Mouse (Mus musculus): ENCODE results near the gene Atp6v1e1. TPM values are rescaled to one million over a fixed set of nuclear protein-coding genes. Genes with fewer than 3 reads are reported as not detected.

Atp6v1e1 gene
- total RNA-seq, 1 experiment = 126 TPM

DNA sequence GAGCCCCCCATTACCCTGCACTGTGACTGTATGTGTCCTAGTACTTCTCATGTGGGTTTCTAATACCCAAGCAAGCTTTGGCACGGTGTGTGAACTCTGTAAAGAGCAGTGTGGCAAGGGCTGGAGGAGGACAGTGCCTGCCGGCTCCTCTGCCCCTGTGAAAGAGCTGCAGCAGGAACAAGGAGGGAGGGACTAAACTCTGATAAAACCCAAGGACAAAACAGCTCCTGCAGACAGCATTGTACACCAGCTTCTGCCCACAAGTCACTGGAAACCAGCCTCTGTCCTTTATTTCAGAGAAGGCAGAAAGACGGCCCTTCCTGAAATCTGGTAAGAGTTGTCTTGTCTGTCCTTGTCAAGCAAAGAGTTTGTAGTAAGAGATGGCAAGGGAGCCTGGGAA is 46.3 kb downstream of the Atp6v1e1 start:
- in situ Hi-C loops (cut with MboI; ENCODE audit: low sequenced_read_pairs in 2 of 2, unreplicated experiment in 2 of 2) = no loop called here
- H3K27ac ChIP-seq (ENCODE audit: insufficient read depth, low read depth, low read length, poor library complexity, severe bottlenecking) = no peak overlapping the region
- no peak overlapping the region for H3K4me3 ChIP-seq (ENCODE audit: insufficient read depth in 1 of 2, low read depth in 1 of 2, low read length in 2 of 2, poor library complexity in 1 of 2, severe bottlenecking in 1 of 2)
- H3K9me3 ChIP-seq (ENCODE audit: control insufficient read depth, insufficient read depth, low read depth, low read length) = no peaks in the 10 kb centered on the region
- no peak overlapping the region for H3K9ac ChIP-seq (ENCODE audit: insufficient read depth, low read depth, low read length, poor library complexity, severe bottlenecking)
- no peaks in the 10 kb centered on the region; a peak in 1 of 4 replicates for H3K4me1 ChIP-seq (ENCODE audit: control insufficient read depth in 2 of 2, insufficient read depth in 2 of 2, low read length in 2 of 2, poor library complexity in 1 of 2)
- TF ChIP-seq CHD2 (IDR thresholded peaks at IDR 0.05; ENCODE audit: low read depth, low read length) (no peak), MAFK (IDR thresholded peaks at IDR 0.05; ENCODE audit: insufficient read depth, low read depth, low read length) (no peak), ZNF384 (IDR thresholded peaks at IDR 0.05; ENCODE audit: low read depth, low read length) (no peak), HCFC1 (IDR thresholded peaks at IDR 0.05; ENCODE audit: borderline replicate concordance, insufficient read depth, low read length) (no peak), ZC3H11A (IDR thresholded peaks at IDR 0.05; ENCODE audit: borderline replicate concordance, low read depth, low read length) (no peak)
- peaks cover 9% of the 10 kb centered on the region for H3K36me3 ChIP-seq (ENCODE audit: control insufficient read depth, insufficient read depth, low read length, poor library complexity, severe bottlenecking)
- DNase-seq (ENCODE audit: low read depth, low spot score) = no peak

DNA sequence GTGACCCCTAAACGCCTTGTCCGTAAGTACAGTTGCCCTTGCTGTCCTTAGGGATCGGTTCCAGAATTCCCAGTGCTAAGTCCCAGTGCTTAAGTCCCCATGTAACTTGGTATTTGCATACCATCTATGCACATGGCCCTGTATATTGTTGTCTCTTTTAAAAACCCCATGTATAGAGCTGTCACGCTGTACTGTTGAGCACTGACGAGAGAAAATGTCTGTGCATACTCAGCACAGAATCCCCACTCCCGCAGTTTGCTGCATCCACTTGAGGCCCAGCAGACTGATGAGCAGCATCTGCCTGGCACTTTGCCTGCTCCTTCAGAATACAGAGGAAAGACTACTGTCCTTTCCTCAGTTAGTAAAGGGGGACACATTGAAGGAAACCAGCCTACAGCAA is 48.8 kb downstream of the Atp6v1e1 start:
- TF ChIP-seq MAFK (IDR thresholded peaks at IDR 0.05; ENCODE audit: insufficient read depth, low read depth, low read length) = no peak
- no peak for TF ChIP-seq ZC3H11A (IDR thresholded peaks at IDR 0.05; ENCODE audit: borderline replicate concordance, low read depth, low read length)
- no peak for TF ChIP-seq CHD2 (IDR thresholded peaks at IDR 0.05; ENCODE audit: low read depth, low read length)
- no peak for TF ChIP-seq HCFC1 (IDR thresholded peaks at IDR 0.05; ENCODE audit: borderline replicate concordance, insufficient read depth, low read length)
- TF ChIP-seq ZNF384 (IDR thresholded peaks at IDR 0.05; ENCODE audit: low read depth, low read length) = no peak
- no peak overlapping the region for H3K4me3 ChIP-seq (ENCODE audit: insufficient read depth in 1 of 2, low read depth in 1 of 2, low read length in 2 of 2, poor library complexity in 1 of 2, severe bottlenecking in 1 of 2)
- in situ Hi-C loops (cut with MboI; ENCODE audit: low sequenced_read_pairs in 2 of 2, unreplicated experiment in 2 of 2) = no loop called here
- no peak for DNase-seq (ENCODE audit: low read depth, low spot score)
- no peak overlapping the region for H3K27ac ChIP-seq (ENCODE audit: insufficient read depth, low read depth, low read length, poor library complexity, severe bottlenecking)
- peaks cover 11% of the 10 kb centered on the region for H3K36me3 ChIP-seq (ENCODE audit: control insufficient read depth, insufficient read depth, low read length, poor library complexity, severe bottlenecking)
- H3K9ac ChIP-seq (ENCODE audit: insufficient read depth, low read depth, low read length, poor library complexity, severe bottlenecking) = no peak overlapping the region
- H3K9me3 ChIP-seq (ENCODE audit: control insufficient read depth, insufficient read depth, low read depth, low read length) = no peaks in the 10 kb centered on the region
- H3K4me1 ChIP-seq (ENCODE audit: control insufficient read depth in 2 of 2, insufficient read depth in 2 of 2, low read length in 2 of 2, poor library complexity in 1 of 2) = no peaks in the 10 kb centered on the region; a peak in 1 of 4 replicates

DNA sequence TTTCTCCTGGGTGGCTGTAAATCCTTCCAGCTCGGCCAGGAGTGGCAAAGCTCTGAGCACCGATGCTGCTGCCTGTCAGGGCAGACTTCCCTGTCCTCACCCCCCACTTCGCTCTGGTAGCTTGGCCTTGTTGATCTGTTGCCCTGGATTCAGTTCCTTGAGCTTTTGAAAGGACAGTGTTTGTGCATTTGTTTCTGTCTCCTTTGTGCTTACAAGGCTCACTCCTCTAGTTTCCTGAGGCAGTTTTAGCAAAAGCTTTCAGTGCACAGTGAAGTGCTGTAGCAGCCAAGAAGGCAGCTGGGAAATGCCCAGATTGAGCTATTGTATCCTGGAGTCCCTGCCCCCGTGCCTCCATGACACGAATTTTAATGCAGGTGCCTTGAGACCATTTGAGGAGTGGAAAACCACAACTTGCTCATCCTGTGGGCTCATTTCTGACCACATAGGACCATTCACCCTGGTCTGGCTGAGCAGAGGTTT is 49.4 kb downstream of the Atp6v1e1 start, which contains the start of gene Slc25a18:
Gene Slc25a18, plus strand, starts transcription at position 430 of the 480 bp plus-strand sequence.
- Histone ChIP-seq H3K9me3 (ENCODE audit: control insufficient read depth, insufficient read depth, low read depth, low read length) (no peaks in the 10 kb centered on the region), H3K4me1 (ENCODE audit: control insufficient read depth in 2 of 2, insufficient read depth in 2 of 2, low read length in 2 of 2, poor library complexity in 1 of 2) (no peaks in the 10 kb centered on the region; a peak in 1 of 4 replicates), H3K27ac (ENCODE audit: insufficient read depth, low read depth, low read length, poor library complexity, severe bottlenecking) (no peak within 1 kb of the TSS), H3K4me3 (ENCODE audit: insufficient read depth in 1 of 2, low read depth in 1 of 2, low read length in 2 of 2, poor library complexity in 1 of 2, severe bottlenecking in 1 of 2) (no peak within 1 kb of the TSS), H3K36me3 (ENCODE audit: control insufficient read depth, insufficient read depth, low read length, poor library complexity, severe bottlenecking) (peaks cover 11% of the 10 kb centered on the region), H3K9ac (ENCODE audit: insufficient read depth, low read depth, low read length, poor library complexity, severe bottlenecking) (no peak within 1 kb of the TSS)
- in situ Hi-C loops (cut with MboI; ENCODE audit: low sequenced_read_pairs in 2 of 2, unreplicated experiment in 2 of 2) = no loop called here
- TF ChIP-seq CHD2 (IDR thresholded peaks at IDR 0.05; ENCODE audit: low read depth, low read length) (no peak), MAFK (IDR thresholded peaks at IDR 0.05; ENCODE audit: insufficient read depth, low read depth, low read length) (no peak), HCFC1 (IDR thresholded peaks at IDR 0.05; ENCODE audit: borderline replicate concordance, insufficient read depth, low read length) (no peak)
- no peak for DNase-seq (ENCODE audit: low read depth, low spot score)

DNA sequence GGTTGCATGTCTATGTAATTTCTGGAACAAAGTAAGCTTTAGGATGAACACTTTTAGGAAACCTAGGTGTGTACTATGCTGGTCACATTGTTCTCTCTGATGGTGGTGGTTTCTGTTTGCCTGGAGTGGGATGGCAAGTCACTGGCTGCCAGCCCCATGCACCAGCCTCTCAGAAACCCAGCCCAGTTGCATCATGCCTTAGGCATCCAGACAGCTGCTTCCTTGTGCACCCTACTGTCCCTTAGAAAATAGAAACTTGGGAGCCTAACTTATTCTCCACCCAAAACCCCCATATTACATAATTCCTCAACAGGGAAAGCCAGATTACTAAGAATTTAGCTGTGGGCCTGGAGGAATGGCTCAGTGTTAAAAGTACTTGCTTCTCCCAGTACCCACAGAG is 50.6 kb downstream of the Atp6v1e1 start:
- H3K9ac ChIP-seq (ENCODE audit: insufficient read depth, low read depth, low read length, poor library complexity, severe bottlenecking) = no peak overlapping the region
- no peaks in the 10 kb centered on the region for H3K9me3 ChIP-seq (ENCODE audit: control insufficient read depth, insufficient read depth, low read depth, low read length)
- DNase-seq (ENCODE audit: low read depth, low spot score) = no peak
- H3K4me3 ChIP-seq (ENCODE audit: insufficient read depth in 1 of 2, low read depth in 1 of 2, low read length in 2 of 2, poor library complexity in 1 of 2, severe bottlenecking in 1 of 2) = no peak overlapping the region
- H3K36me3 ChIP-seq (ENCODE audit: control insufficient read depth, insufficient read depth, low read length, poor library complexity, severe bottlenecking) = peaks cover 11% of the 10 kb centered on the region
- H3K27ac ChIP-seq (ENCODE audit: insufficient read depth, low read depth, low read length, poor library complexity, severe bottlenecking) = no peak overlapping the region
- no peak for TF ChIP-seq HCFC1 (IDR thresholded peaks at IDR 0.05; ENCODE audit: borderline replicate concordance, insufficient read depth, low read length)
- no peak for TF ChIP-seq ZC3H11A (IDR thresholded peaks at IDR 0.05; ENCODE audit: borderline replicate concordance, low read depth, low read length)
- TF ChIP-seq ZNF384 (IDR thresholded peaks at IDR 0.05; ENCODE audit: low read depth, low read length) = no peak
- no peak for TF ChIP-seq MAFK (IDR thresholded peaks at IDR 0.05; ENCODE audit: insufficient read depth, low read depth, low read length)
- no peak for TF ChIP-seq CHD2 (IDR thresholded peaks at IDR 0.05; ENCODE audit: low read depth, low read length)
- H3K4me1 ChIP-seq (ENCODE audit: control insufficient read depth in 2 of 2, insufficient read depth in 2 of 2, low read length in 2 of 2, poor library complexity in 1 of 2) = no peaks in the 10 kb centered on the region
- in situ Hi-C loops (cut with MboI; ENCODE audit: low sequenced_read_pairs in 2 of 2, unreplicated experiment in 2 of 2) = no loop called here

DNA sequence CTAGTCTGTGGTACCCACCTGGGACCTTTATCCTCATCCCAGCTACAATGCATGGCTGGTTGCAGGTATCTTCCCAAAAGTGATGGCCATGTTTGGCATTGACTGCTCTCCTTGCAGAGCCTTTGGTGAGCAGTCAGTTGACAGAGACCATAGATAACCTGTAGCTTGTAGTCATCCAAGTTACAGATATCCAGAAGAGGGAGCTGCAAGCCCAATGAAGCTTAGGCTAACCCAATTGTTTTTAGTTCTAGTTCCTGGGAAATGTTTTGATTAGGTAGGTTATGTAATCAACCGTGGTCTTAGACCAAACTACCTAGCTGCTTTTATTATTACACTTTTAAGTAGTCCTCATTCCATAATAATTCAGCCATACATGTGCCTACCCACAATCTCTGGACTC is 51.2 kb downstream of the Atp6v1e1 start:
- Histone ChIP-seq H3K9me3 (ENCODE audit: control insufficient read depth, insufficient read depth, low read depth, low read length) (no peaks in the 10 kb centered on the region), H3K4me1 (ENCODE audit: control insufficient read depth in 2 of 2, insufficient read depth in 2 of 2, low read length in 2 of 2, poor library complexity in 1 of 2) (no peaks in the 10 kb centered on the region), H3K27ac (ENCODE audit: insufficient read depth, low read depth, low read length, poor library complexity, severe bottlenecking) (no peak overlapping the region), H3K36me3 (ENCODE audit: control insufficient read depth, insufficient read depth, low read length, poor library complexity, severe bottlenecking) (peaks cover 13% of the 10 kb centered on the region), H3K9ac (ENCODE audit: insufficient read depth, low read depth, low read length, poor library complexity, severe bottlenecking) (no peak overlapping the region), H3K4me3 (ENCODE audit: insufficient read depth in 1 of 2, low read depth in 1 of 2, low read length in 2 of 2, poor library complexity in 1 of 2, severe bottlenecking in 1 of 2) (no peak overlapping the region)
- TF ChIP-seq HCFC1 (IDR thresholded peaks at IDR 0.05; ENCODE audit: borderline replicate concordance, insufficient read depth, low read length) = no peak
- no peak for TF ChIP-seq MAFK (IDR thresholded peaks at IDR 0.05; ENCODE audit: insufficient read depth, low read depth, low read length)
- in situ Hi-C loops (cut with MboI; ENCODE audit: low sequenced_read_pairs in 2 of 2, unreplicated experiment in 2 of 2) = no loop called here
- DNase-seq (ENCODE audit: low read depth, low spot score) = no peak
